Comparison of ENCODE assay signal across 11 mouse cellular contexts in the genomic region with DNA sequence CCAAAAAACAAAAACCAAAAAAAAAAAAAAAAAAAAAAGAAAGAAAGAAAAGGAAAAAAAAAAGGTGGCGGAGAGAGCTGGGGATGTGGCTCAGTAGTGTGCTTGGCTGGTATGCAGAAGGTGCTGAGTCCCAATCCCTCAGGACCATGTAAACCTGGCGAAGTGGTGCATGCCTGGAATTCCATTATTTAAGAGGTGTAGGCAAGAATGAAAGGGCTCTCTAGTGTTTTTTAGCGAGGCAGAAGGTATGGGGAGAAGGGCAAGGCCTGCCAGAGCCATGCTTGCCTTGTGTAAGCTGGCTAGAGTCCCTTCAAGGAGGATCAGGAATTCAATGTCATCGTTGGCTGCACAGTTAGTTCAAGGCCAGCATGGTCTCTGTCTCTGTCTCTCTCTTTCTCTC. TPM values are rescaled to one million over a fixed set of nuclear protein-coding genes. Genes with fewer than 3 reads are reported as not detected.
A peak's percentile ranks its signal among the peaks of the same experiment; 100 is the strongest.
DNase-seq lines count a peak whose midpoint lies in the region; ATAC-seq lines count a peak whose summit lies in the region.
"Had no signal": no experiment of that assay in that cellular context is flagged by ENCODE, and none has a peak within 500 bp of the region (broad histone marks: within the 10 kb centered on the region; RNA-seq: fewer than 3 reads in every experiment).

No protein-coding gene starts in this region.

- DNase-seq in heart, postnatal 10 days, result no peak
- peak; percentile 28 for DNase-seq in 3134 (ENCODE audit: extremely low read depth, insufficient read length, low spot score)
- no peak for DNase-seq in embryonic facial prominence, embryonic 14.5 days (ENCODE audit: low spot score)
- DNase-seq in forebrain, embryonic 10.5 days (ENCODE audit: extremely low spot score, low spot score), result no peak

- H3K9me3 ChIP-seq in heart, embryonic 11.5 days (replicated peaks; ENCODE audit: control insufficient read depth, low read length), result no peaks in the 10 kb centered on the region
- no peaks in the 10 kb centered on the region for H3K9me3 ChIP-seq in embryonic facial prominence, embryonic 14.5 days (ENCODE audit: control insufficient read depth, low read length)
- no peaks in the 10 kb centered on the region for H3K9me3 ChIP-seq in lung, embryonic 15.5 days
- H3K9me3 ChIP-seq in forebrain, embryonic 10.5 days, result no peaks in the 10 kb centered on the region
- no peaks in the 10 kb centered on the region for H3K9me3 ChIP-seq in forebrain, embryonic 13.5 days (replicated peaks)
- no peaks in the 10 kb centered on the region for H3K9me3 ChIP-seq in hindbrain, embryonic 12.5 days (replicated peaks)

- H3K4me3 ChIP-seq in heart, embryonic 11.5 days (ENCODE audit: low read depth, low read length), result no peak overlapping the region
- no peak overlapping the region for H3K4me3 ChIP-seq in embryonic facial prominence, embryonic 14.5 days (ENCODE audit: low read depth, low read length)
- H3K4me3 ChIP-seq in lung, embryonic 15.5 days, result no peak overlapping the region
- no peak overlapping the region for H3K4me3 ChIP-seq in forebrain, embryonic 10.5 days
- no peak overlapping the region for H3K4me3 ChIP-seq in forebrain, embryonic 13.5 days
- H3K4me3 ChIP-seq in hindbrain, embryonic 12.5 days, result no peak overlapping the region
- H3K4me3 ChIP-seq: myocyte had no signal

- H3K4me1 ChIP-seq in heart, embryonic 11.5 days (ENCODE audit: control insufficient read depth, insufficient read depth, low read length), result peaks cover 10% of the 10 kb centered on the region
- H3K4me1 ChIP-seq in embryonic facial prominence, embryonic 14.5 days (ENCODE audit: control insufficient read depth, insufficient read depth, low read length), result peaks cover 12% of the 10 kb centered on the region; the same call in 1 of the 2 replicates
- H3K4me1 ChIP-seq in lung, embryonic 15.5 days, result peaks cover 35% of the 10 kb centered on the region
- H3K4me1 ChIP-seq in forebrain, embryonic 10.5 days, result peaks cover 21% of the 10 kb centered on the region
- H3K4me1 ChIP-seq in forebrain, embryonic 13.5 days, result no peaks in the 10 kb centered on the region
- H3K4me1 ChIP-seq in hindbrain, embryonic 12.5 days, result 0 out of 2 replicates have a peak, but pooled peaks cover 3% of the 10 kb centered on the region

- H3K4me2 ChIP-seq in heart, embryonic 11.5 days, result 0 out of 2 replicates have a peak overlapping the region, but pooled peaks have one; percentile 27
- H3K4me2 ChIP-seq in embryonic facial prominence, embryonic 14.5 days (ENCODE audit: low read depth, low read length), result no peak overlapping the region
- peak overlapping the region; percentile 53; the same call in 1 of the 2 replicates for H3K4me2 ChIP-seq in lung, embryonic 15.5 days
- no peak overlapping the region for H3K4me2 ChIP-seq in forebrain, embryonic 13.5 days
- no peak overlapping the region for H3K4me2 ChIP-seq in hindbrain, embryonic 12.5 days (replicated peaks)

- no peak for ATAC-seq in heart, embryonic 11.5 days (replicated peaks; ENCODE audit: insufficient number of reproducible peaks, low FRiP score, low TSS enrichment)
- no peak for ATAC-seq in embryonic facial prominence, embryonic 14.5 days (ENCODE audit: low read depth)
- ATAC-seq in lung, embryonic 15.5 days (ENCODE audit: borderline replicate concordance, extremely low read depth, low FRiP score, low TSS enrichment), result no peak
- no peak for ATAC-seq in forebrain, embryonic 13.5 days
- ATAC-seq in hindbrain, embryonic 12.5 days (ENCODE audit: low FRiP score), result no peak

- WGBS in heart, embryonic 11.5 days (ENCODE audit: insufficient replicate concordance), result 68% methylated on average over 4 of the region's 4 CpGs
- WGBS in embryonic facial prominence, embryonic 14.5 days, result 77% methylated on average over 4 of the region's 4 CpGs
- 69% methylated on average over 4 of the region's 4 CpGs for WGBS in lung, embryonic 15.5 days
- WGBS in forebrain, embryonic 10.5 days, result 86% methylated on average over 4 of the region's 4 CpGs
- WGBS in forebrain, embryonic 13.5 days, result 82% methylated on average over 4 of the region's 4 CpGs
- WGBS in hindbrain, embryonic 12.5 days, result 93% methylated on average over 4 of the region's 4 CpGs

- no peak overlapping the region for H3K9ac ChIP-seq in heart, embryonic 11.5 days (ENCODE audit: low read depth, low read length)
- H3K9ac ChIP-seq in embryonic facial prominence, embryonic 14.5 days (ENCODE audit: low read depth, low read length), result no peak overlapping the region
- H3K9ac ChIP-seq in lung, embryonic 15.5 days, result no peak overlapping the region
- H3K9ac ChIP-seq in forebrain, embryonic 13.5 days, result no peak overlapping the region
- no peak overlapping the region for H3K9ac ChIP-seq in hindbrain, embryonic 12.5 days

- intact Hi-C loops in heart, postnatal 10 days (cut with DNase I), result no loop called here

- peak overlapping the region; percentile 22; the same call in 1 of the 2 replicates for H3K27ac ChIP-seq in heart, embryonic 11.5 days (ENCODE audit: low read depth, low read length)
- peak overlapping the region; percentile 93 for H3K27ac ChIP-seq in embryonic facial prominence, embryonic 14.5 days (replicated peaks; ENCODE audit: low read depth, low read length)
- peak overlapping the region; percentile 96 for H3K27ac ChIP-seq in lung, embryonic 15.5 days
- H3K27ac ChIP-seq in forebrain, embryonic 10.5 days, result no peak overlapping the region
- no peak overlapping the region for H3K27ac ChIP-seq in forebrain, embryonic 13.5 days
- no peak overlapping the region for H3K27ac ChIP-seq in hindbrain, embryonic 12.5 days

- no peaks in the 10 kb centered on the region for H3K36me3 ChIP-seq in heart, embryonic 11.5 days (ENCODE audit: control insufficient read depth, insufficient read depth, low read length)
- H3K36me3 ChIP-seq in embryonic facial prominence, embryonic 14.5 days (ENCODE audit: control insufficient read depth, insufficient read depth, low read length), result no peaks in the 10 kb centered on the region
- no peaks in the 10 kb centered on the region for H3K36me3 ChIP-seq in lung, embryonic 15.5 days
- no peaks in the 10 kb centered on the region for H3K36me3 ChIP-seq in forebrain, embryonic 10.5 days (replicated peaks)
- H3K36me3 ChIP-seq in forebrain, embryonic 13.5 days (ENCODE audit: poor library complexity, severe bottlenecking), result no peaks in the 10 kb centered on the region
- H3K36me3 ChIP-seq in hindbrain, embryonic 12.5 days, result no peaks in the 10 kb centered on the region

- H3K27me3 ChIP-seq in heart, embryonic 11.5 days (ENCODE audit: control insufficient read depth, insufficient read depth, low read length), result no peaks in the 10 kb centered on the region
- no peaks in the 10 kb centered on the region for H3K27me3 ChIP-seq in embryonic facial prominence, embryonic 14.5 days (replicated peaks; ENCODE audit: control insufficient read depth, insufficient read depth, low read length)
- no peaks in the 10 kb centered on the region for H3K27me3 ChIP-seq in lung, embryonic 15.5 days
- H3K27me3 ChIP-seq in forebrain, embryonic 10.5 days (ENCODE audit: poor library complexity, severe bottlenecking), result no peaks in the 10 kb centered on the region
- no peaks in the 10 kb centered on the region for H3K27me3 ChIP-seq in forebrain, embryonic 13.5 days
- no peaks in the 10 kb centered on the region for H3K27me3 ChIP-seq in hindbrain, embryonic 12.5 days

RNA-seq across cellular contexts. Expression of gene Ccdc63, which starts 4.2 kb away (rescaled TPM):
- 0.47 and 0.51 TPM in 2 replicates for polyA plus RNA-seq in heart, embryonic 11.5 days (2014; fragmentation: Nextera tagmentation; extraction: Ambion mirVana)
- under 1 TPM in 1 of 2 experiments, not detected in 1; 0.22 TPM for total RNA-seq in heart, postnatal 10 days (2021)
- polyA plus RNA-seq in embryonic facial prominence, embryonic 14.5 days (2014; fragmentation: Nextera tagmentation; extraction: Ambion mirVana), result 0.43 TPM in 1 of 2 replicates, not detected in the other
- polyA plus RNA-seq in lung, embryonic 15.5 days (2015; fragmentation: Nextera tagmentation; extraction: Ambion mirVana), result not detected in 2 replicates
- not detected in 2 replicates for polyA plus RNA-seq in forebrain, embryonic 10.5 days (2016; fragmentation: Nextera tagmentation; extraction: Ambion mirVana)
- not detected in 2 replicates for polyA plus RNA-seq in forebrain, embryonic 13.5 days (2015; fragmentation: Nextera tagmentation; extraction: Ambion mirVana)
- not detected in 2 replicates for polyA plus RNA-seq in hindbrain, embryonic 12.5 days (2016; fragmentation: Nextera tagmentation; extraction: Ambion mirVana)
- total RNA-seq: gastrocnemius, postnatal 36 days had no signal
- polyA plus RNA-seq: erythroblast, embryonic 14.5 days; myocyte had no signal

RNA-seq across cellular contexts. Expression of gene Ppp1cc, which starts 13.3 kb away (rescaled TPM):
- 216 and 225 TPM in 2 replicates for polyA plus RNA-seq in heart, embryonic 11.5 days (2014; fragmentation: Nextera tagmentation; extraction: Ambion mirVana)
- total RNA-seq in heart, postnatal 10 days (2021), result 100 to 1,000 TPM; 171 to 173 TPM
- 222 and 231 TPM in 2 replicates for polyA plus RNA-seq in embryonic facial prominence, embryonic 14.5 days (2014; fragmentation: Nextera tagmentation; extraction: Ambion mirVana)
- polyA plus RNA-seq in lung, embryonic 15.5 days (2015; fragmentation: Nextera tagmentation; extraction: Ambion mirVana), result 263 and 264 TPM in 2 replicates
- 337 and 341 TPM in 2 replicates for polyA plus RNA-seq in forebrain, embryonic 10.5 days (2016; fragmentation: Nextera tagmentation; extraction: Ambion mirVana)
- 288 TPM in 2 replicates for polyA plus RNA-seq in forebrain, embryonic 13.5 days (2015; fragmentation: Nextera tagmentation; extraction: Ambion mirVana)
- 286 and 293 TPM in 2 replicates for polyA plus RNA-seq in hindbrain, embryonic 12.5 days (2016; fragmentation: Nextera tagmentation; extraction: Ambion mirVana)

RNA-seq across cellular contexts. Expression of gene Myl2, which starts 44.1 kb away (rescaled TPM):
- 6,790 and 6,847 TPM in 2 replicates for polyA plus RNA-seq in heart, embryonic 11.5 days (2014; fragmentation: Nextera tagmentation; extraction: Ambion mirVana)
- over 10,000 TPM; 18,908 to 21,159 TPM for total RNA-seq in heart, postnatal 10 days (2021)
- polyA plus RNA-seq in embryonic facial prominence, embryonic 14.5 days (2014; fragmentation: Nextera tagmentation; extraction: Ambion mirVana), result 37.4 and 56.5 TPM in 2 replicates
- polyA plus RNA-seq in lung, embryonic 15.5 days (2015; fragmentation: Nextera tagmentation; extraction: Ambion mirVana), result 30.4 and 142 TPM in 2 replicates
- polyA plus RNA-seq in forebrain, embryonic 10.5 days (2016; fragmentation: Nextera tagmentation; extraction: Ambion mirVana), result not detected in 2 replicates
- 0.81 and 3.6 TPM in 2 replicates for polyA plus RNA-seq in forebrain, embryonic 13.5 days (2015; fragmentation: Nextera tagmentation; extraction: Ambion mirVana)
- 2.5 and 3.0 TPM in 2 replicates for polyA plus RNA-seq in hindbrain, embryonic 12.5 days (2016; fragmentation: Nextera tagmentation; extraction: Ambion mirVana)
- polyA plus RNA-seq: erythroblast, embryonic 14.5 days had no signal

Comparison
In these comparisons a context has a peak if more than half of its experiments do, and no peak if none do; other contexts are left out.
1. H3K27ac ChIP-seq: peak in heart, embryonic 11.5 days (single experiment), embryonic facial prominence, embryonic 14.5 days (single experiment) and lung, embryonic 15.5 days (single experiment); none in forebrain, embryonic 10.5 days (single experiment), forebrain, embryonic 13.5 days (single experiment) and hindbrain, embryonic 12.5 days (single experiment).
2. H3K4me2 ChIP-seq: peak in heart, embryonic 11.5 days (single experiment) and lung, embryonic 15.5 days (single experiment); none in embryonic facial prominence, embryonic 14.5 days (single experiment), forebrain, embryonic 13.5 days (single experiment) and hindbrain, embryonic 12.5 days (single experiment).
3. RNA of gene Myl2, which starts 44.1 kb away (polyA plus RNA-seq): 6,790 to 6,847 TPM in heart, embryonic 11.5 days; 37.4 to 56.5 TPM in embryonic facial prominence, embryonic 14.5 days, 30.4 to 142 TPM in lung, embryonic 15.5 days, 2.5 to 3.0 TPM in hindbrain, embryonic 12.5 days, 0.81 to 3.6 TPM in forebrain, embryonic 13.5 days and not detected in forebrain, embryonic 10.5 days; every median in the first group is over 10 times any median in the second.